Mouse (Mus musculus) ES-E14 (cell line): ENCODE results near the gene Ddx60.

Experiments
- CHD2 ChIP-seq: IDR thresholded peaks from 2 replicates; pipeline ENCODE4 v1.6.1; 2014; ENCODE audit warnings: mild to moderate bottlenecking, low read depth, low read length, inconsistent platforms
- HCFC1 ChIP-seq: IDR thresholded peaks from 2 replicates; pipeline ENCODE4 v1.6.1; 2012; ENCODE audit warnings: low read length, inconsistent platforms, borderline replicate concordance; ENCODE audit not compliant: insufficient read depth
- MAFK ChIP-seq: IDR thresholded peaks from 2 replicates; pipeline ENCODE4 v1.6.1; 2014; ENCODE audit warnings: mild to moderate bottlenecking, low read depth, low read length, inconsistent platforms; ENCODE audit not compliant: insufficient read depth
- ZC3H11A ChIP-seq: IDR thresholded peaks from 2 replicates; pipeline ENCODE4 v1.6.1; 2012; ENCODE audit warnings: low read depth, mild to moderate bottlenecking, inconsistent platforms, low read length, borderline replicate concordance

- TF ChIP-seq HCFC1 (no peak), CHD2 (no peak), MAFK (no peak), ZC3H11A (no peak)
Observed at GRCm38 (mm10) chr8:61909313-61909712, 18.6 kb upstream of the Ddx60 start.
